Mouse (Mus musculus): ENCODE data around the gene Gm10961. TPM values are rescaled to one million over a fixed set of nuclear protein-coding genes. Genes with fewer than 3 reads are reported as not detected.
A peak's percentile ranks its signal among the peaks of the same experiment; 100 is the strongest.

The Gm10961 gene
- not detected for total RNA-seq (2022)

GRCm38 (mm10) chr3:107630682-107631522 is at the start of gene Gm10961:
TSS of gene Gm10961 (plus strand) at chr3:107631322.
- peak; percentile 35 for DNase-seq

- DNase-seq, result no peak
Observed at GRCm38 (mm10) chr3:107582130-107582874, 48.8 kb upstream of the Gm10961 start.

GRCm38 (mm10) chr3:107582875-107583767 is 48.0 kb upstream of the Gm10961 start:
- DNase-seq, result no peak

GRCm38 (mm10) chr3:107583893-107584292 is 47.2 kb upstream of the Gm10961 start:
- no peak for DNase-seq

- DNase-seq, result no peak
Observed at GRCm38 (mm10) chr3:107586504-107586903, 44.6 kb upstream of the Gm10961 start.

GRCm38 (mm10) chr3:107591612-107592011 is 39.5 kb upstream of the Gm10961 start:
- DNase-seq, result no peak

GRCm38 (mm10) chr3:107593632-107594031 is 37.5 kb upstream of the Gm10961 start:
- no peak for DNase-seq

- no peak for DNase-seq
Observed at GRCm38 (mm10) chr3:107594662-107595263, 36.4 kb upstream of the Gm10961 start, which contains the start of gene Alx3. TSS of gene Alx3 (plus strand) at chr3:107595031.

GRCm38 (mm10) chr3:107595264-107595937 is 35.7 kb upstream of the Gm10961 start:
- no peak for DNase-seq

- DNase-seq, result no peak
Observed at GRCm38 (mm10) chr3:107595938-107596461, 35.1 kb upstream of the Gm10961 start.

GRCm38 (mm10) chr3:107596559-107596958 is 34.6 kb upstream of the Gm10961 start:
- no peak for DNase-seq

GRCm38 (mm10) chr3:107597134-107597533 is 34.0 kb upstream of the Gm10961 start:
- no peak for DNase-seq

- DNase-seq, result no peak
Observed at GRCm38 (mm10) chr3:107597586-107598389, 33.3 kb upstream of the Gm10961 start.

GRCm38 (mm10) chr3:107600127-107600526 is 31.0 kb upstream of the Gm10961 start:
- no peak for DNase-seq

GRCm38 (mm10) chr3:107605304-107605703 is 25.8 kb upstream of the Gm10961 start:
- DNase-seq, result no peak

GRCm38 (mm10) chr3:107607221-107607620 is 23.9 kb upstream of the Gm10961 start:
- no peak for DNase-seq

- DNase-seq, result no peak
Observed at GRCm38 (mm10) chr3:107608808-107609207, 22.3 kb upstream of the Gm10961 start.

- DNase-seq, result no peak
Observed at GRCm38 (mm10) chr3:107609376-107609775, 21.7 kb upstream of the Gm10961 start.

GRCm38 (mm10) chr3:107611394-107611793 is 19.7 kb upstream of the Gm10961 start:
- no peak for DNase-seq

GRCm38 (mm10) chr3:107612902-107613525 is 18.1 kb upstream of the Gm10961 start:
- peak; percentile 17 for DNase-seq
